Mouse (Mus musculus): ENCODE results near the gene Dcaf12l2.

Dcaf12l2 gene

DNA sequence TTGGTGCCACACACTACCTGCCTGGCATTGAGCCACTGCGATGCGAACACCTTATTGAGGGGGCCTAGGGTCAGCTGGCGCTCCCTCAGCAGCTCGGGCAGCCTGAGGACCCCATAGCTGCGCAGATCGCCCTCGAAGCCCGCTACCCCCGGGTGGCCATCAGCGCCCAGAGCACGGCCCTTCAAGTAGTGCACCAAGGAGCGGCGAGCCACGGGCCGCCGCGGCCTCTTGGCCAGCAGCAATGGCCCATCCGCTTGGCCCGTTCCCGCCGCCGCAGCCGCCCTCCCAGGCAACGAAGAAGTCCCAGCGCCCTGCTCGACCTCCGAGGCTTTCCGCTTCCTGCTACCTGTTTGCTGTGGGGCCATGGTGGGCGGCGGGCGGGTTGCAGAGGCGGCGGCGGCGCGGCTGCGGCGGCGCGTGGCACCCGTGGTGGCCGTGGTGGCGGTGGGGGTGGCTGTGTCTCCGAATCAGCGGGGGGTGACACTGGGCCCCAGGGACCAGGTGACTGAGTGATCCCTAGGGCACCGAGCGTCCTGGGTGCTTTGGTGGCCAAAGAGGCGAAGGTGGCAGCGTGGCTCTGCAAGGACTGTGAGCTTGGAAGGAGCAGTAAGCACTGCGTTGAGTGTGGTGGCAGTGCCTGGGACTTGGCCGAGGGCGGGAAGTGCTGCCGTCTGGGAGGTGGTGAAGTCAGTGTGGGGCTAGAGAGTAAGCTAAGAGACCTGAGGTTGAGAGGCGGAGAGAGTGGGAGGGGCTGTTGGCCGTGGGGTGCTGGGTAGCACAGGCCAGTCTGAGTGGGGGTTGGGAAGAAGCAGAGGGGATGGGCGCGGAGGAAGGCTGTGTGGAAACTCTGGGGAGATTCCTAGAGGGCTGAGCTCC lies at the start of gene Dcaf12l2:
Gene Dcaf12l2 (minus strand): TSS at position 697 of the 876 bp plus-strand sequence.
- DNase-seq: peak; percentile 15 to 22

DNA sequence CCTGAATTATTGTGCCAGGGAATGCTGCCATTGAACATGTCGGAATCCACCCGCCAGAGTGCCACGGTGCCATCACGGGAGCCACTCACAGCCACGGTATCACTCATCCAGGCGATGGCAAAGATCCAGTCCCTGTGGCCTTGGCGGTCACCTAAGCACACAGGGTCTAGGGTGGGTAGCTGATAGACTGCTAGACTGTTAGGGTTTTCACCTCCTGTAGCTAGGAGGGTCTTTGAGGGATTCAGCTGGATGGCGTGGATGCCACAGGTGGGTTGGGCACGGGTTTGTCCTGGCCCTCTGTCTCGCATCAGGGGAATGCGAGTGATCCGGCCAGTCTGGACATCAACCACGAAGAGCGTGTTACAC lies 879 bp downstream of the Dcaf12l2 start:
- peak; percentile 2 to 7 for DNase-seq
